Mouse (Mus musculus) embryo, embryonic 10.5 days (tissue): ENCODE measurements at regions not wholly inside any gene's neighbourhood (a gene's known extent, or its start where the extent isn't known, plus 50 kb on each side); places are given as distances from the start of the nearest gene placed in this dataset.
"Not testable (repeated sequence)": the region's sequence is repeated elsewhere in the genome, so short reads cannot be mapped to it uniquely, and the experiment has no call there.

Experiments
- DNase-seq: peaks from one replicate; pipeline ENCODE4 v3.0.0-alpha.2; 2015; ENCODE audit warnings: low spot score

- DNase-seq: no peak
Measured at GRCm38 (mm10) chr15:32749971-32750370, 505.4 kb downstream of the Sema5a start.

DNA sequence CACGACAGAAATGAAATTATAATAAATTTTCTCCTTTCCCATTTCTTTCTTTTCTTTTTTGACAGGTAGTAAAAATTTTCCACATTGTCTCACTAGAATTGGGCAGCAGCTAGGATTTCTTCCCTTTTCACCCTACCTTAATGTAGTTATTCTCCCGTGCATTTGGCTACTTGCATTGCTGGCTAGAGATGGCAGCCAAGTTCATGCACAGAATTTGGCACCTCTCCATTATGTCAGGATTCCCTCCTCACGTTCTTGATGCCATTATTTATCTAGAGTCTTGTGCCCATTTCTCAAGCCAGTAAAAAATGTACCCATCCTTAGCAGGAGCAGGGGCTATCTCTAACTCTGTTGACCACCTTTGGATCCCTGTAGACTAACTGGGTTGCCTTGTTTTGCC lies 507.4 kb downstream of the Sema5a start:
- no peak for DNase-seq

DNA sequence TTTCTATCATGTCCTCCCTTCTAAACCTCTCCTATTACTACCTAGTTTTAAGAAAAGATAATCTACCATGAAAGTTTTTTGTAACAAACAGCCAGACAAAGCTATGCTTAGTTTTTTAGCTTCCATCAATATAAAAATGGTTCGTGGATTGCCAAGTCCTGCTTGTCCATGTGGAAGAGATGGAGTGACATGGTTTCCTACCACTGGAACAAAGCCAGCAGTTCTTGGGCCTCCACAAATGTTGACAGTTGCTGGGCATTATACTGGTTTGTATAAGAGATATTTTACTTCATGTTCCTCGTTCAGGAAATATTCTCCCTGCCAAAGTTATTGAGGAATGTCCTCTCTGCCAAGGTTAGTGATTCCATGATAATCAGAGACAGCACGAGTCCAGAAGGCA lies 515.5 kb downstream of the Sema5a start:
- no peak for DNase-seq

GRCm38 (mm10) chr15:32766011-32766701 lies 521.5 kb downstream of the Sema5a start:
- peak; percentile 81 for DNase-seq

- DNase-seq: no peak
Measured at GRCm38 (mm10) chr15:32766746-32767471, 522.3 kb downstream of the Sema5a start.

DNA sequence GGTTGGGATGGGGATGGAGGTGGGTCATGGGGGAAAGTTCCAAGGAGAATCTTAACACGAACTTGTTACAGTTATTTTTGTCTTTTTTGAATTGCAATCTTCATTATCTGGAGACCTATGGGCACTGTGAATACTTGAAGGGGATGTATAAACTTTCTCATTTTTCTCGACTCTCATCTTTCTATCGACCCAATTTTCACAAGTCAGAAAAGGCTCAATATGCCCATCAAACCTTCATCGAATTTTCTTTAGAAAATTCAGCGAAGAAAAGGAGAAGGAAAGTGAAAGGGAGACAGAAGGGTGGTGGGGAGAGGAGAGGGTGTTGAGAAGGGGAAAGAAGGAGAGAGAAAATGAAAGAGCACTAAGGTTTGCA lies 533.6 kb downstream of the Sema5a start:
- DNase-seq: not testable (repeated sequence)

GRCm38 (mm10) chr15:32778599-32779273 lies 534.1 kb downstream of the Sema5a start:
- peak; percentile 79 for DNase-seq

DNA sequence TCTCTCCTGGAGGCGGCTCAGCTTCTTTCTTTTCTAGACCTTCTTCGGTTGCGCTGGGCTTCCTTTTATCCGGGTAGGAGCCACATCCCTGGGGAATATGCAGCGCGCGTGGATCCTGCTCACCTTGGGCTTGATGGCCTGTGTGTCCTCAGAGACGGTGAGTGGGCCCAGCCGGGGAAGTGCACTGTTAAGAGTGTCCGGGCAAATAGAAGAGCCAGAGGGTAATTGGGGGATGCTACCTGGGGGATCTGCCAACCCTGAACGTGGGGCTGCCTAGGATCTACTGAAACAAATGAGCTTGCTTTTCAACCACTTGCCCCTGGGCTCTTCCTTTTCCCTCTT lies 534.6 kb downstream of the Sema5a start:
- not testable (repeated sequence) for DNase-seq

- not testable (repeated sequence) for DNase-seq
Measured at GRCm38 (mm10) chr15:32781609-32782008, 537.0 kb downstream of the Sema5a start.

DNA sequence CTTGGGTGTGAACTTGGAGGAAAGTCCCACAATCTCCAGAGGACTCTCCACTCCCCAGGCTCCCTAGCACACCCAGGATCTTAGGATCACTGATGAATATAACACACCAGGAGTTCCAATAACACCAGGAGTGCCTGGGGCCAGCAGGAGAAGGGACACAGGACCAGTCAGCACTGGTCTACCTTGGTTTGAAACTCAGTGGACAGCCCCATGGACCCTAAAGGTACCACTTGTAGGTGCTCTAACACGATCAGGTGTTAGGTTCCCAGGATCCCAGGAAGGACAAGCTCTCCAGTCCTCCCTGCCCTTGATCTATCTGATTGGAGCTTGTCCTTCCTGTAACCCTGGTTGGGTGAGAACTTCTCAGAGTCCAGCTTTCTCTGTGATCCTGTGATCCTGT lies 554.6 kb downstream of the Sema5a start:
- DNase-seq: no peak

- peak; percentile 1 for DNase-seq
Measured at GRCm38 (mm10) chr15:32810849-32811632, 566.4 kb downstream of the Sema5a start.

- DNase-seq: no peak
Measured at GRCm38 (mm10) chr15:32839966-32840365, 595.4 kb downstream of the Sema5a start.
